Mouse (Mus musculus): Measurements from ENCODE around the gene Klhdc1. TPM values are rescaled to one million over a fixed set of nuclear protein-coding genes. Genes with fewer than 3 reads are reported as not detected.

The Klhdc1 gene
- polyA plus RNA-seq, 1 experiment from 2014 or later = 14.9 TPM

DNA sequence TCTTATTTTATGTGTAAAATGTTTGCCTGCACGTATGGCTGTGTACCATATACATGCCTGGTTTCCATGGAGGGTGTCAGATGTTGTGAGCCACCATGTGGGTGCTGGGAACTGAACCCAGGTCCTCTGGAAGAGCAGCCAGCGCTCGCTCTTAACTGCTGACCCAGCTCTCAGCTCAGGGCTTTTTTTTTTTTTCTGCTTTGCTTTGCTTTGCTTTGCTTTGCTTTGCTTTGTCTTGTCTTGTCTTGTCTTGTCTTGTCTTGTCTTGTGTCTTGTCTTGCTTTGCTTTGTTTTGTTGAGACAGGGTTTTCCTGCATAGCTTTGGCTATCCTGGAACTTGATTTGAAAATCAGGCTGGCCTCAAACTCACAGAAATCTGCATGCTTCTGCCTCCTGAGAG lies 39.9 kb downstream of the Klhdc1 start:
- H3K27ac ChIP-seq (replicated peaks) = no peak overlapping the region
- H3K4me3 ChIP-seq (replicated peaks) = no peak overlapping the region
- WGBS = 92% methylated on average over 3 of the region's 3 CpGs
- no peaks in the 10 kb centered on the region for H3K4me1 ChIP-seq
- no peak overlapping the region for H3K9ac ChIP-seq (replicated peaks)
- H3K4me2 ChIP-seq = no peak overlapping the region
- no peaks in the 10 kb centered on the region for H3K27me3 ChIP-seq (replicated peaks)
- H3K9me3 ChIP-seq (replicated peaks) = no peaks in the 10 kb centered on the region
- H3K36me3 ChIP-seq = no peaks in the 10 kb centered on the region
- no peak for ATAC-seq (ENCODE audit: low FRiP score)

DNA sequence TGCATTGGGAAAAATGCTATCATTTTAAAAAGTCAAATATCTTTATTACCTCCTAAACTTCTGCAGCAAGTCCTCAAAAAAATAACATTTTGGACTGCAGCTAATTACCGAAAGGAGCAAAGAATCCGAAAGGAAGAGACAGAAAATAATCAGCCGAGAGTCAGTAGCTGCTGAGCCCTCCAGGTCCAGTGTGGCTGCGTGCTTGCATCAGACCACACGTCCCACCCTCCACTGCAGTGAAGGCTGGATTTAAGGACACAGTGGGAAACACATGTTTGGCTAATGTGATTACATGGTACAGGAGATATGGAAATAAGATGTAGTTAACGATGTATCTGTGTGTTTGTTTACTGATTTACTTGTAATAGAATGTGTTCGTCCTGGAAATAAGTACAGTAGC lies 42.2 kb downstream of the Klhdc1 start:
- no peak overlapping the region for H3K9ac ChIP-seq (replicated peaks)
- no peak overlapping the region for H3K4me3 ChIP-seq (replicated peaks)
- H3K4me1 ChIP-seq = no peaks in the 10 kb centered on the region
- no peaks in the 10 kb centered on the region for H3K9me3 ChIP-seq (replicated peaks)
- no peak for ATAC-seq (ENCODE audit: low FRiP score)
- H3K27me3 ChIP-seq (replicated peaks) = no peaks in the 10 kb centered on the region
- no peak overlapping the region for H3K4me2 ChIP-seq
- no peaks in the 10 kb centered on the region for H3K36me3 ChIP-seq
- 90% methylated on average over 7 of the region's 7 CpGs for WGBS
- H3K27ac ChIP-seq (replicated peaks) = no peak overlapping the region

DNA sequence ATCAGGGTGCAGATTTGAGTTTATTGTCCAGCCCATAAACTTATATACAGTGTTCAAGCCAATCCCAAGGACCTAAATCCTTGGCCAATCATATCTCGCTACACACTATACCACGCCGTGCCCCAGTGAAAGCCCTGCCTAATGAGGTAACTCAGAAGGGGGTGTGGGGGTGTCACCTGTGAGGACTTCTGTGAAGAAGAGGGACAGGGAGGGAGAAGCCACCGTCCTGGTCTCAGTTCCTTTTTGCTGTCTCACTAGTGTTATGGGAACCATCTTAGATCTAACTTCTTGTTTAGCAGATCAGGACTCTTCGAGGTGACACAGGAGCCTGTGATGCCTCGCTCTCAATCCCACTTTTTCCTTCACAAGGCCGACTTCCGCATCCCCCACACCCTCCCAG lies 46.6 kb downstream of the Klhdc1 start:
- ATAC-seq (ENCODE audit: low FRiP score) = no peak
- Histone ChIP-seq H3K27me3 (replicated peaks) (no peaks in the 10 kb centered on the region), H3K4me1 (no peaks in the 10 kb centered on the region), H3K9ac (replicated peaks) (no peak overlapping the region), H3K9me3 (replicated peaks) (no peaks in the 10 kb centered on the region), H3K4me2 (no peak overlapping the region), H3K4me3 (replicated peaks) (no peak overlapping the region), H3K36me3 (no peaks in the 10 kb centered on the region), H3K27ac (replicated peaks) (no peak overlapping the region)
- whole genome bisulfite sequencing = 89% methylated on average over 8 of the region's 8 CpGs

DNA sequence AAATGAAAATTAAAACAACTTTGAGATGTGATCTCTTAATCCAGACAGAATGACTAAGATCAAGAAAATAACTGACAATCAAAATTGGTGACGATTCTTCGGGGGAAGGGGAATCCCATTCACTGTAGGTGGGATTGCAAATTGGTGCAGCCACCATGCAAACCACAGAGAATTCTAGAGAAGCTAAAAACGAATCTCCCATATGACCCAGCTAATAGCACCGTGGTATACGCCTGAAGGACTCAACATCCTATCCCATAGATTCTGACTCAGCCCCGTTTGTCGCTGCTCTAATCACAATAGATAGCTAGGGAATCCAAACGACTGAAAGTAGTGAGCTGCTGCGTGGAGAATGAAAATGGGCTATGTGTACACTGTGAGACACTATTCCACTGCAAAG lies 47.7 kb downstream of the Klhdc1 start:
- no peak overlapping the region for H3K4me3 ChIP-seq (replicated peaks)
- H3K9me3 ChIP-seq (replicated peaks) = no peaks in the 10 kb centered on the region
- no peak overlapping the region for H3K27ac ChIP-seq (replicated peaks)
- H3K9ac ChIP-seq (replicated peaks) = no peak overlapping the region
- no peak overlapping the region for H3K4me2 ChIP-seq
- no peaks in the 10 kb centered on the region for H3K36me3 ChIP-seq
- no peaks in the 10 kb centered on the region for H3K4me1 ChIP-seq
- H3K27me3 ChIP-seq (replicated peaks) = no peaks in the 10 kb centered on the region
- no peak for ATAC-seq (ENCODE audit: low FRiP score)
- WGBS = 82% methylated on average over 9 of the region's 9 CpGs

DNA sequence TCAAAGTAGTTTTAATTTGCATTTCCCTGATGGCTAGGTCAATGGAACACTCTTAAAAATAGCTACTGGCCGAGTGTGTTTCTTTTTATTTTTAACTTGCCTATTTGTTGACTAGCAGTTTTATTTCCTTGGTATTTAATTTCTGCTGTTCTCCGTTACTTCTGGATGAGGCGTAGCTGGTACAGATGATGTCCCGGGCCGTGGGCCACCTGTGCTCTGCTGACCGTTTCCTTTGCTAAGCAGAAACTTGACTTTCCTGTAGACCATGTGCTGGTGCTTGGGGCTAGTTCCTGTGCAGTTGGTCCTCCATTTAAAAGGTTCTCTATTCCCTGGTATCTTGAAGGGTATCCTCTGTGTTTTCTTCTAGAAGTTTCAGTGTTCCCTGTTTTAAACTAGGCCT lies 51.4 kb downstream of the Klhdc1 start:
- Histone ChIP-seq H3K36me3 (no peaks in the 10 kb centered on the region), H3K4me1 (peaks cover 7% of the 10 kb centered on the region), H3K4me3 (replicated peaks) (no peak overlapping the region), H3K9me3 (replicated peaks) (no peaks in the 10 kb centered on the region), H3K27me3 (replicated peaks) (no peaks in the 10 kb centered on the region), H3K9ac (replicated peaks) (no peak overlapping the region), H3K27ac (replicated peaks) (no peak overlapping the region), H3K4me2 (no peak overlapping the region)
- ATAC-seq (ENCODE audit: low FRiP score) = no peak
- WGBS = 91% methylated on average over 6 of the region's 6 CpGs

- Histone ChIP-seq H3K36me3 (no peaks in the 10 kb centered on the region), H3K27ac (replicated peaks) (no peak overlapping the region), H3K27me3 (replicated peaks) (no peaks in the 10 kb centered on the region), H3K9me3 (replicated peaks) (no peaks in the 10 kb centered on the region), H3K4me1 (peaks cover 20% of the 10 kb centered on the region), H3K4me3 (replicated peaks) (no peak overlapping the region), H3K4me2 (no peak overlapping the region), H3K9ac (replicated peaks) (no peak overlapping the region)
- WGBS = 66% methylated on average over 2 of the region's 2 CpGs
- ATAC-seq (ENCODE audit: low FRiP score) = no peak
Observed at GRCm38 (mm10) chr12:69293815-69294214, 52.8 kb downstream of the Klhdc1 start.

DNA sequence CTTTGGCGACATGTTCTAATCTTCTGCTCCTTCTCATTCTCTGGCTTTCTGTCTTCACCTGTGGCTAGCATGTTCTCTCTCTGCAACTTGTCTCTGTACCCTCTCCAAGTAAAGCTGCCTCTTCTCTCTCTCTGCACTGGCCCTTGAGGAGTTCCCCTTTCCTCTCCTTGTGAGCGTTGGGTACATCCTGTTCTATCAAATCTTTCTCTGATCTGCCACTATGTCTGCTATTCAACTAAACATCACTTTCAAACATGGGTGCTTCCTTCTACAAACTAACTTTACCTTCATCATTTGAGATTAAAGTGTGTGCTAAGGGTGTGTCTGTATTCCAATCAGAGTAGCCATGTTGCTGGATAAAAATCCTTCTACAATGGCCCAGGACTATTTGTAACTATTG lies 54.0 kb downstream of the Klhdc1 start:
- Histone ChIP-seq H3K36me3 (no peaks in the 10 kb centered on the region), H3K4me1 (peaks cover 28% of the 10 kb centered on the region), H3K9me3 (replicated peaks) (no peaks in the 10 kb centered on the region), H3K9ac (replicated peaks) (no peak overlapping the region), H3K27ac (replicated peaks) (no peak overlapping the region), H3K4me2 (no peak overlapping the region), H3K27me3 (replicated peaks) (no peaks in the 10 kb centered on the region), H3K4me3 (replicated peaks) (no peak overlapping the region)
- WGBS = 90% methylated on average over 2 of the region's 2 CpGs
- ATAC-seq (ENCODE audit: low FRiP score) = no peak

- ATAC-seq (ENCODE audit: low FRiP score) = no peak
- WGBS = 90% methylated on average over 4 of the region's 4 CpGs
- Histone ChIP-seq H3K9me3 (replicated peaks) (no peaks in the 10 kb centered on the region), H3K27me3 (replicated peaks) (no peaks in the 10 kb centered on the region), H3K4me2 (peak overlapping the region; percentile 71), H3K9ac (replicated peaks) (peak overlapping the region; percentile 98), H3K4me1 (peaks cover 28% of the 10 kb centered on the region), H3K27ac (replicated peaks) (peak overlapping the region; percentile 95), H3K4me3 (replicated peaks) (peak overlapping the region; percentile 92), H3K36me3 (peaks cover 5% of the 10 kb centered on the region)
Observed at GRCm38 (mm10) chr12:69295651-69296050, 54.7 kb downstream of the Klhdc1 start.

- Histone ChIP-seq H3K27ac (replicated peaks) (peak within 1 kb of the TSS; percentile 95), H3K4me2 (peak within 1 kb of the TSS; percentile 71), H3K9me3 (replicated peaks) (no peaks in the 10 kb centered on the region), H3K36me3 (peaks cover 14% of the 10 kb centered on the region), H3K4me1 (peaks cover 28% of the 10 kb centered on the region), H3K9ac (replicated peaks) (peak within 1 kb of the TSS; percentile 98), H3K4me3 (replicated peaks) (peak within 1 kb of the TSS; percentile 92), H3K27me3 (replicated peaks) (no peaks in the 10 kb centered on the region)
- ATAC-seq (ENCODE audit: low FRiP score) = peak; percentile 97
- WGBS = under 1% methylated on average over 98 of the region's 98 CpGs
Observed at GRCm38 (mm10) chr12:69296511-69297410, 55.8 kb downstream of the Klhdc1 start, which contains the start of gene Klhdc2. TSS of gene Klhdc2 (plus strand) at chr12:69296681.

DNA sequence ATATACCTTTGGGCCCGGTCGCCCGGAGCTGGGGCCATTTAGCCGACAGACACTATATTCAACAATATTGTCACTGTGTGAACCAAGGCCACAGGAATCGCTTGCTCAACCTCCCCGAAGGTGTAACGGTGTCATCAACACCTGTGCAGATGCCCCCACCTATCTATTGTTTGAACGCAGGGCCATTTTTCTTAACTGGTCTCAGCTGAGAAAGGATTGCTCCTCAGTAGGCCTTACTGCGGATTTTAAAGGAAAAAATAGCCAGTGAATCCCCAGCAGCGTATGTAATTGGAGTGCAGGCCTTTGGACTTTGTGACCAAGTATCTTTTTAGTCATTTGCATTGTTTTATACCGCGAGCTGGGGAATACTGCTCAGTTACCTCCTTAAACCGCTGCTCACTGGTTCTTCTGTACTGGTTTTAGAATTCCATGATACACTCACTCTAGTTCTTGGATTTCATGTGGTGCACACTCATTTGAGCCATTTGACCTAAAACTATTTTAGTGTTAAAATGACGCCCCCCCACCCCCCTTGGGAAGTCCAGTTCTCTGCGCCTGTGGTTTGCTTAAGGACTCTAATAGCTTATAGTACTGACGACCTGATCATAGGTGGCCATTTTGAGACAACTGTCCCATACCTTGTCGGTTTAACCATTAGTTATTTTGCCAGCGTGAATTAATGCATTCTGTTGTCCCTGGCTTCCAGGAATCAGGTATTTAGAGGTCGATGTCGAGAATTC lies 56.6 kb downstream of the Klhdc1 start:
- Histone ChIP-seq H3K9me3 (replicated peaks) (no peaks in the 10 kb centered on the region), H3K36me3 (peaks cover 22% of the 10 kb centered on the region), H3K4me1 (peaks cover 28% of the 10 kb centered on the region), H3K27me3 (replicated peaks) (no peaks in the 10 kb centered on the region), H3K4me3 (replicated peaks) (peak overlapping the region; percentile 92), H3K4me2 (peak overlapping the region; percentile 71), H3K27ac (replicated peaks) (peak overlapping the region; percentile 95), H3K9ac (replicated peaks) (peak overlapping the region; percentile 98)
- no peak for ATAC-seq (ENCODE audit: low FRiP score)
- WGBS = 18% methylated on average over 20 of the region's 20 CpGs

DNA sequence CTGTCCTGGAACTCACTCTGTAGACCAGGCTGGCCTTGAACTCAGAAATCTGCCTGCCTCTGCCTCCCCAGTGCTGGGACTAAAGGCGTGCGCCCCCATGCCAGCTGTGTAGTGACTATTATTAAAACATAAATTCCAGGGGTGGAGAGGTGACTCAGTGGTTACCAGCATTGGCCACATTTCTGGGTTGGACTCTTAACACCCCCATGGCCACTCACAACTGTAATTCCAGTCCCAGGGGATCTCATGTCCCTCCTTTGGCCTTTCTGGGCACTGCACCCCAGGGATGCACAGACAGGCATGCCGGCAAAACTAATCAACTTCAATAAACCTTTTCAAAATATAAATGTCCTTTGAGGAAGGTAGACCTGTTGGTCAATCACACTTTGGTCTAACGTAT lies 57.3 kb downstream of the Klhdc1 start:
- Histone ChIP-seq H3K4me3 (replicated peaks) (peak overlapping the region; percentile 92), H3K4me1 (peaks cover 28% of the 10 kb centered on the region), H3K9ac (replicated peaks) (no peak overlapping the region), H3K9me3 (replicated peaks) (no peaks in the 10 kb centered on the region), H3K36me3 (peaks cover 29% of the 10 kb centered on the region), H3K27me3 (replicated peaks) (no peaks in the 10 kb centered on the region), H3K27ac (replicated peaks) (no peak overlapping the region), H3K4me2 (peak overlapping the region; percentile 71)
- 78% methylated on average over 4 of the region's 4 CpGs for WGBS
- no peak for ATAC-seq (ENCODE audit: low FRiP score)

GRCm38 (mm10) chr12:69299231-69299630 lies 58.3 kb downstream of the Klhdc1 start:
- 0 out of 2 replicates have a peak overlapping the region, but pooled peaks have one; percentile 14 for H3K9ac ChIP-seq (replicated peaks)
- peak overlapping the region; percentile 71 for H3K4me2 ChIP-seq
- peaks cover 28% of the 10 kb centered on the region for H3K4me1 ChIP-seq
- H3K27ac ChIP-seq (replicated peaks) = no peak overlapping the region
- WGBS = 68% methylated on average over 12 of the region's 12 CpGs
- no peaks in the 10 kb centered on the region for H3K9me3 ChIP-seq (replicated peaks)
- 0 out of 2 replicates have a peak overlapping the region, but pooled peaks have one; percentile 92 for H3K4me3 ChIP-seq (replicated peaks)
- H3K36me3 ChIP-seq = peaks cover 36% of the 10 kb centered on the region
- no peaks in the 10 kb centered on the region for H3K27me3 ChIP-seq (replicated peaks)
- no peak for ATAC-seq (ENCODE audit: low FRiP score)
